Mouse (Mus musculus): ENCODE data around the gene Med16. TPM values are rescaled to one million over a fixed set of nuclear protein-coding genes. Genes with fewer than 3 reads are reported as not detected.

Med16 gene
- polyA plus RNA-seq, 1 experiment from 2014 or later = 63.6 TPM

DNA sequence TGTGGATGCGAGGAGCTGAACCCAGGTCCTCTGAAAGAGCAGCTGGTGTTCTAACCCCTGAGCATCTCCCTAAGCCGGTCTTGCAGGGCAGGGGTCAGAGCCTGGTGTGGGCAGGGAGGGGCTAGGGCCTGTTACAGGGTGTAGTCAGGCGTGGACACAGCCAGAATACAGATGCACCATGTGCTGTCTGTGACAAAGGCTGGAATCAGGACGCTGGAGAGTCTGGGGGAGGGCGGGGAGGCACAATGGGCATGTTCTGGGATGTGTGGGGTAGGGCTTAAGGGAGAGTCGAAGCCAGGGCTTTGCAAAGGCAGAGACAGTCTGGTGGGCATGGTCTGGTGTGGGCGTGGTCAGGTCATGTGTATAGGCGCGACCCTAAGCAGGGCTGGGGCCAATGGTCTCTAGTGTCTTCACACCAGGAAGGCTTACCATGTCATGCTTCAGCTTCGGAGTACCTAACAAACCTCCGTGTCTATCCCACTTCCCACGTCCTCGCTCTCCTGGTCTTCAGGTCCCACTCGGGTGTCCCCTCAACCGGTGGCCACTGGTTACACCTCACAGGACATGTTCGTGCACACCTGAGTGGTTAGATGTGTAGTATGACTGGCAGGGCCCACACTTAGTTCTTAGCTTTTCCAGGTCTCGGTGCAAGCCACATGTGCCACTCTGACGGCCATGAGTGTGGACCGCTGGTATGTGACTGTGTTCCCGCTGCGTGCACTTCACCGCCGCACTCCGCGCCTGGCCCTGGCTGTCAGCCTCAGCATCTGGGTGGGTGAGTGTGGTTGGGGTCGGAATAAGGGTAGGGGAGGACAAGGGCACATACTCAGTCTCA is 11.6 kb upstream of the Med16 start:
- Histone ChIP-seq H3K27me3 (replicated peaks; ENCODE audit: low read depth, poor library complexity, severe bottlenecking) (peaks cover 72% of the 10 kb centered on the region), H3K4me1 (peaks cover 72% of the 10 kb centered on the region), H3K9me3 (0 out of 2 replicates have a peak, but pooled peaks cover 4% of the 10 kb centered on the region), H3K36me3 (replicated peaks) (no peaks in the 10 kb centered on the region), H3K4me3 (peak overlapping the region; percentile 89), H3K27ac (replicated peaks) (no peak overlapping the region; the same call in 1 of the 2 replicates)
- 16% methylated on average over 26 of the region's 26 CpGs for WGBS
- no peak for DNase-seq (ENCODE audit: low spot score)

DNA sequence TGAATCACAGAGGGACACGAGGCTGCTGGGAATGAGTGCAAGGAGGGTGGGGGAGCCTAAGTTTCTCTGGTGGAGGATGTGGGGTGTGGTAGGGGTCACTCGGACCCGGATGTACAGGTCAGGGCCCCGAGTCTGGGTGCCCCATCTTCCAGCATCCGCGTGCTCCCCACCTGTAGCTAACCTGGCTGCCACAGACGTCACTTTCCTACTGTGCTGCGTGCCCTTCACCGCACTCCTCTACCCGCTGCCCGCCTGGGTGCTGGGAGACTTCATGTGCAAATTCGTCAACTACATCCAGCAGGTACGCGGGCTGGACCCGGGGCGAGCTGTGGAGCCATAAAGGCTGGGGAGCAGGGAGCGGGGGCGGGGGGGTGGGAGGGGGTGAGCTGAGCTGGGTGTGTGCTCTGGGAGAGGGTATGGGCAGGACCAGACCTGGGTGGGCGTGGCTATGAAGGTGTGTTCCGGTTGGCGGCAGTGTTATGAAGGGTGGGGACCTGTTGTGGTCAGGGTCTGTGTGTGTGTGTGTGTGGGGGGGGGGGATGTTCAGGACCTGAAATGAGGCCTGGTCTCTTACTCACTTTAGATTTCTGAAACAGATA is 10.6 kb upstream of the Med16 start:
- H3K4me1 ChIP-seq = peaks cover 77% of the 10 kb centered on the region
- no peaks in the 10 kb centered on the region; the same call in 1 of the 2 replicates for H3K36me3 ChIP-seq (replicated peaks)
- 0 out of 2 replicates have a peak, but pooled peaks cover 4% of the 10 kb centered on the region for H3K9me3 ChIP-seq
- peak overlapping the region; percentile 89 for H3K4me3 ChIP-seq
- H3K27me3 ChIP-seq (replicated peaks; ENCODE audit: low read depth, poor library complexity, severe bottlenecking) = peaks cover 72% of the 10 kb centered on the region
- no peak overlapping the region for H3K27ac ChIP-seq (replicated peaks)
- no peak for DNase-seq (ENCODE audit: low spot score)
- WGBS = 2% methylated on average over 21 of the region's 21 CpGs

DNA sequence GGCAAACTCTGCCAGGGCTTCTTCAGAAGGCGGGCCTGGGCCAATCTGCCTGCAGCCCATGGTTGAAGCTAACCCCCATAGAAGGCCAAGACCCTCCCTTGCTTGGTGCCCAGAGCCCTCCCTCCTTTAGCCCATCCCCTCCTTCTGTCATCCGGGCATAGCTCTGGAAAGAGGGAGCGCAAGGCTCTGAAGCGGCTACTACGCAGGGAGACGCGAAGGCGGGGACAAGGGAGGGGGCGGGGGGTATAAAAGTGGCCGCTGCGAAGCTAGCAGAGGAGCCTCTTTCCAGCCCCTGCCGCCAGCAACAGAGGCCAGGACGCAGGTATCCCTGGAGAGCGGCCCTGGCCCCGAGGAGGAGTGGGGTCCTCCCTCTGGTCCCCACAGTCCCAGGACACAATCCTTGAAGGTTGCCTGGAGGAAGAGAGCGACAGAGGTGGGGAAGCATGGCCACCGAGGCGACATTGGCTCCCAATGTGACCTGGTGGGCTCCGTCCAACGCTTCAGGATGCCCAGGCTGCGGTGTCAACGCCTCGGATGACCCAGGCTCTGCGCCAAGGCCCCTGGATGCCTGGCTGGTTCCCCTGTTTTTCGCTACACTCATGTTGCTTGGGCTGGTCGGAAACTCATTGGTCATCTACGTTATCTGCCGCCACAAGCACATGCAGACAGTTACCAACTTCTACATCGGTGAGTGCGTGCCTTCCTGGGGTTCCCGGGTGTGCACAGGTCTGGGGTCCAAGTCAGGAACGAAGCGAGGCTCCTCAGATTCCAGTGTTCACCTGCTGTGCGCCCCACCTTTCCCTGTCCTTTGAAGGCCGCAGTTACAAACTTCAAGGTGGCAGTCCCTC is 9.7 kb upstream of the Med16 start:
- peak overlapping the region; percentile 89 for H3K4me3 ChIP-seq
- DNase-seq (ENCODE audit: low spot score) = peak; percentile 56
- 0 out of 2 replicates have a peak overlapping the region, but pooled peaks have one; percentile 30 for H3K27ac ChIP-seq (replicated peaks)
- H3K36me3 ChIP-seq (replicated peaks) = peaks cover 2% of the 10 kb centered on the region
- peaks cover 80% of the 10 kb centered on the region for H3K4me1 ChIP-seq
- WGBS = 3% methylated on average over 35 of the region's 35 CpGs
- peaks cover 65% of the 10 kb centered on the region for H3K27me3 ChIP-seq (replicated peaks; ENCODE audit: low read depth, poor library complexity, severe bottlenecking)
- 0 out of 2 replicates have a peak, but pooled peaks cover 4% of the 10 kb centered on the region for H3K9me3 ChIP-seq

DNA sequence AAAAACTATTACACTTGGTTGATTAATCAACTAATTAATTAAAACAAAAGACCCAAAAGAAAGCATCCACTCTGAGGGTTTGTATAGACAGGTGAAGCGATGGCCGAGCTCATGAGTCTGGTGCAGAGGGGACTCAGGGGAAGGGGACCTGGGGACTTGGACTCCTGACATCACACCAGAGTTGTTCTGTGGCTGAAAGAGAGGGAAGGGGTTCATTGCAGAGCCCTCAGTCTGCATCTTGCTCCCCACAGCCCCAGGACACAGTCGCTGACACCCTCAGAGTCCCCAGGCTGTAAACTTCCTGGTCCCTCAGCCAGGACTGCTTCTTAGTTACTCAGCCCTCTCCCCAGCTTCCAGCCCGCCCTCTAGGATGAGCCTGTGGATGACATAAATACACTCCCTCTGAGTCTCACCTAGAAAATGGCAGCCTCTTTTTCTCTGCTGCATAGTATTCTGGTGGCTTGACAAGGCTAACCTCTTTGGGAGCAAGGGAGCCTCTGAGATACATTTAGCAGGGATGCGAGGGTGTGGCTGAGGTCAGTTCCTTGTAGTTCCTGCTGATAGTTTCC is 8.9 kb upstream of the Med16 start:
- Histone ChIP-seq H3K4me1 (peaks cover 78% of the 10 kb centered on the region), H3K27me3 (replicated peaks; ENCODE audit: low read depth, poor library complexity, severe bottlenecking) (peaks cover 56% of the 10 kb centered on the region), H3K9me3 (0 out of 2 replicates have a peak, but pooled peaks cover 3% of the 10 kb centered on the region), H3K27ac (replicated peaks) (no peak overlapping the region), H3K4me3 (peak overlapping the region; percentile 89), H3K36me3 (replicated peaks) (peaks cover 10% of the 10 kb centered on the region)
- no peak for DNase-seq (ENCODE audit: low spot score)
- WGBS = 68% methylated on average over 5 of the region's 5 CpGs

DNA sequence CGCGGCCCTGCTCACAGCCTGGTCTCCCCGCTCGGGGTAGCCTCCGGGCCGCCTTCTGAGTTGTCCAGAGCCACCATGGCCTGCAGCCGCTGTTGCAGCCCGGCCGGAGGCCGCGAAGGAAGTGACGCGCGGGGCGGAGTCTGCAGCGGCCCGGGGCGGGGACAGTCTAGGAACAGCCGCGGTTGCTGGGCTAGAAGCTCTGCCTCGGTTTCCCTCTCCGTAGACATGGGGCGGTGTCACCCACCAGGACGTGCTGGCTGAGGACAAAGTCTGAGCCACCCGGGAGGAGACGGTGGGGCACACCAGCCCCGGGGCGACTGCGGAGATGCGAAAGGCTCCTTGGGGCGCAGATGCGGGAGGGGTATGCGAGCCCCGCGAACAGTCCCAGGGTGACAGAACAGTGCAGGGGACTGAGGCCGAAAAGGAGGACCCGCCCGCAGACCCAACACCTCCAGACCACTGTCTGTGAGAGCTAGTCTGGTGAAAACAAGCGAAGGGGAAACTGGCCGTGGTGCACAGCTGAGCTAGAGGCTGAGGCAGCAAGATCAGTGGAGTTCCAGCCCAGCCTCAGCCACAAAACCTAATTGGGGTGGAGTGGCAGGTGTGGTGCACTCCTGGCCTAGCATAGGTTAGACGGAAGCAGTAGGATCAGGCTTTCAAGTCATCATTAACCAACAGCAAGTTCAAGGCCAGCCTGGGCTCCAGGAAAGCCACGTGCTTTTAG is 8.2 kb upstream of the Med16 start, which contains the start of gene Kiss1r:
TSS of gene Kiss1r (plus strand) at position 164 of the 724 bp plus-strand sequence.
- Histone ChIP-seq H3K27ac (replicated peaks) (peak within 1 kb of the TSS; percentile 94), H3K36me3 (replicated peaks) (peaks cover 17% of the 10 kb centered on the region), H3K9me3 (no peaks in the 10 kb centered on the region), H3K27me3 (replicated peaks; ENCODE audit: low read depth, poor library complexity, severe bottlenecking) (peaks cover 50% of the 10 kb centered on the region), H3K4me1 (peaks cover 80% of the 10 kb centered on the region), H3K4me3 (peak within 1 kb of the TSS; percentile 89)
- peak; percentile 90 for DNase-seq (ENCODE audit: low spot score)
- 3% methylated on average over 42 of the region's 42 CpGs for WGBS

DNA sequence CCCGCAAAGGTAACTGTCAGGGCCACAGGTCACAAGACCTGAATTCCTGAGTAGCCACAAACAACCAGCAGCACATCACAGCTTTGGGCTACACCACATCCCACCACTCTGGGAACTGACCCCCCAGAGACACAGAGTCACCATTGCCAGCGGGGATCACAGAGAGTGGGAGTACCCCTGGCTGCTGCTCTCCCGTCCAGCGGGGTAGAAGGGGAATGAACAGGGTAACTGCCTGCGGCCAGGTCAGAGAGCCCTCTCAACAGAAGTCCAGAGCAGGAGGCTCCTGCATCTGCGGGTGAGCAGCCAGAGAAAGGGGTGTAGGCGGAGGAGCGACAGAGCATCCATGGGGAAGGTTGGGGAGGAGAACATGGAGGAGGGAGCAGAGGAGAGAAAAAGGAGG is 7.4 kb upstream of the Med16 start:
- Histone ChIP-seq H3K27ac (replicated peaks) (peak overlapping the region; percentile 94), H3K9me3 (no peaks in the 10 kb centered on the region), H3K36me3 (replicated peaks) (peaks cover 26% of the 10 kb centered on the region), H3K4me3 (peak overlapping the region; percentile 89), H3K27me3 (replicated peaks; ENCODE audit: low read depth, poor library complexity, severe bottlenecking) (peaks cover 41% of the 10 kb centered on the region), H3K4me1 (peaks cover 71% of the 10 kb centered on the region)
- no peak for DNase-seq (ENCODE audit: low spot score)
- WGBS = 9% methylated on average over 8 of the region's 8 CpGs

DNA sequence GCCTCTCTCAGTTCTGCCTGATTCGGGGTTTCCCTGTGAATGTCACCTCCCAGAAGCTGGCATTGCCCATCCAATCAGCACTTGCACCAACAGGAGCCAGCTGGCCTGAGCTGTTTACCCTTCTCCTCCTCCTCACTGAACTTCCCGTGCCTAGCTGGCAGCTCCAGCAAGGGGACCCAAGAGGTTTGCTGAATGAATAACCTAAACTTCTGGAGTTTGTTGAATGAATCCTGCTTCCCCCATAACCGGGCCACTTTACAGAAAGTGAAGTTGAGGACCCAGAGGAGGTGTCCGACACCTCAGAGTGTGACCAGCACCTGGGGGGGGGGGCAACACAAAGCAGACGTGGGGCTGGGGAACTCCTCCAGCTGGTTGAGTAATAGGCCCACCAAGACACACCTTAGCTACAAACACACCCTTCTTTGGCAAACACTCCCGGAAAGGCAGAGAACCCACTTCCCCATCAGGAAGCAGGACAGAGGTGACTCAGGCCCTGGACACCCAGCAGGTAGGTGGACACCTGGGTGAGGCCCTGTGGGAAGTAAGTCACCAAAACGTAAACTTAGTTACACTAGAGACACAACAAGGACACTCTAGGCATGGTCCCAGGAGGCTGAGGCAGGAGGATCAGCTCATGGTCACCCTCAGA is 6.3 kb upstream of the Med16 start:
- no peaks in the 10 kb centered on the region for H3K9me3 ChIP-seq
- peaks cover 34% of the 10 kb centered on the region for H3K36me3 ChIP-seq (replicated peaks)
- DNase-seq (ENCODE audit: low spot score) = no peak
- no peak overlapping the region for H3K27ac ChIP-seq (replicated peaks)
- H3K4me1 ChIP-seq = peaks cover 61% of the 10 kb centered on the region
- 77% methylated on average over 7 of the region's 7 CpGs for WGBS
- peaks cover 31% of the 10 kb centered on the region for H3K27me3 ChIP-seq (replicated peaks; ENCODE audit: low read depth, poor library complexity, severe bottlenecking)
- H3K4me3 ChIP-seq = peak overlapping the region; percentile 89

DNA sequence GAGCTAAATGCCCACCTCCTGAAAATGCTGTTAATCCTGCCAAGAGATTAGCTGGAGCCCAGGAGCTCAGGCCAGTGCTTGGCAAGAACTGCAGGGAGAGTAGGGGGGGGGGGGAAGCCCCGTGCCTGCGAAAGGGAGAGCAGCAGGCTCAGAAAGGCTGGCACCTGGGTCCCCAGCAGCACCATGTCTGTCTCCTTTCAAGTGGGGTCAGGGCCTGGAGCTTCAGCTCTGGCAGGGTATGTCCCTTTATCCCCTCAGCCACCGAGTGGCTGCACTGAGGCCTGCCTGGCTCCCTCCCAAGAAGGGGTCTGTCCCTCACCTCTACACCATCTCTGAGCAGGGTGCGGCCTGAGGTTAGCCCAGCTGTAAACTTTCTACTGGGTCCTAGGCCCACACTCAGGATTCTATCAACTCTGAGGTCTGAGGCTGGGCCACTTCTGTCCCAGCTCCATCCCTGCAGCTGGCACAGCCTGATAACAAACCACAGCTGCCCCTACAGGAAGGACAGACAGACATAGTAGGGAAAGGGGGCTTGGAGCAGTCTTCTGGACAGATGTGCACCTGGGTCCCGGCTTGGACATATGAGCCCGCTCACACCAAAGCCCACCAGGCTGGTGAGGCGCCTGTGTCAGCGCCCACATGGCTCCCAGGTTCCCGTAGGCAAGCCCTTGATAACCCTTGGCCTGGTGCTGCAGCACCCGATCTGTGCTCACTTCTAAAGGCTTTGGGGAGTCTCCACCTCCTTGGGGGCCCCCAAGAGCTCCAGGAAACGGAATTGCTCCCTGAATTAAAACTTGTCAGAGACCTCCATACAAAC is 5.6 kb upstream of the Med16 start:
- Histone ChIP-seq H3K27me3 (replicated peaks; ENCODE audit: low read depth, poor library complexity, severe bottlenecking) (peaks cover 24% of the 10 kb centered on the region), H3K4me1 (peaks cover 61% of the 10 kb centered on the region), H3K4me3 (peak overlapping the region; percentile 89), H3K27ac (replicated peaks) (peak overlapping the region; percentile 44; the same call in 1 of the 2 replicates), H3K36me3 (replicated peaks) (peaks cover 34% of the 10 kb centered on the region), H3K9me3 (no peaks in the 10 kb centered on the region)
- 63% methylated on average over 11 of the region's 11 CpGs for WGBS
- DNase-seq (ENCODE audit: low spot score) = no peak

DNA sequence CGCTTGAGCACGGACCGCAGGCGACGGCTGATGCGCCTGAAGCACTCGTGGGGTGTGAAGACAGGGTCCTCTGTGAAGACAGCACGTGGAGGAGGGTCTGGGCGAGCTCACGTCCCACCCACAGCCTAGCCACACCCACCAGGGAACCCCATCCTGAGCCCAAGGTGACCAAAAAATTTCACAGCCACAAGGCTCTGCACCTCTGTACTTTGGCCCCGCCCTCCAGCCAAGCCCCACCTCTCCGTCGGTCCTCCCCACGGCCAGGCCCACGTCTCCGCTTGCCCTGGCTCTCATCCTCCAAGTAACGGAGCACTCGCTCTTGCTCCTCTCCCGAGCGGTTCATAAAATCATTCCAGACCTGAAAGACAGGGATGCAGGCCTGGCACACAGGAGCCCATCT is 3.7 kb upstream of the Med16 start:
- H3K4me1 ChIP-seq = peaks cover 59% of the 10 kb centered on the region
- no peak overlapping the region for H3K27ac ChIP-seq (replicated peaks)
- H3K36me3 ChIP-seq (replicated peaks) = peaks cover 34% of the 10 kb centered on the region
- H3K9me3 ChIP-seq = no peaks in the 10 kb centered on the region
- H3K27me3 ChIP-seq (replicated peaks; ENCODE audit: low read depth, poor library complexity, severe bottlenecking) = peaks cover 4% of the 10 kb centered on the region
- H3K4me3 ChIP-seq = 0 out of 2 replicates have a peak overlapping the region, but pooled peaks have one; percentile 18
- 65% methylated on average over 20 of the region's 20 CpGs for WGBS
- no peak for DNase-seq (ENCODE audit: low spot score)

DNA sequence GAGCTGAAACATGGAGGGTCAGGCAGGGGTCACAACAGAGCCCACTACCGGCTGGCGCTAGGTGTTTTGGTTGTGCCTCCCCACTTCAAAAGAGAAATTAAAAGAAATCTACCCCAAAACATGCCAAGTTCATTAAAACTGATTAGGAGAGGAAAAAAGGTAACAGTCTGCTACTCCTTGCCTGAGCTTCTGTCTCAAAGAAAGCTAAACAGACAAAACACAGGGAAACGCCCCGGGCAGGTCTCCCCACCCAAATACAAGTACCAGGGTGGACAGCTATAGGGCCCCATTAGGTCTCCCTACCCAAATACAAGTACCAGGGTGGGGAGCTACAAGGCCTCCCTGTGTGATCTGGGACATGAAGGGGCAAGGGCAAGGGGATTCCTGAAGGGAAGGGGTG is 1.8 kb upstream of the Med16 start, which contains the start of gene Gm26602:
TSS of gene Gm26602 (plus strand) at position 301 of the 400 bp plus-strand sequence.
- H3K4me3 ChIP-seq = peak within 1 kb of the TSS; percentile 78
- H3K27me3 ChIP-seq (replicated peaks; ENCODE audit: low read depth, poor library complexity, severe bottlenecking) = no peaks in the 10 kb centered on the region; the same call in 1 of the 2 replicates
- no peak for DNase-seq (ENCODE audit: low spot score)
- no peak within 1 kb of the TSS for H3K27ac ChIP-seq (replicated peaks)
- 91% methylated on average over 4 of the region's 4 CpGs for WGBS
- H3K4me1 ChIP-seq = peaks cover 45% of the 10 kb centered on the region
- peaks cover 52% of the 10 kb centered on the region for H3K36me3 ChIP-seq (replicated peaks)
- H3K9me3 ChIP-seq = no peaks in the 10 kb centered on the region
